Mouse (Mus musculus) intestine, embryonic 14.5 days (tissue): ENCODE measurements around the gene Asmt. TPM values are rescaled to one million over a fixed set of nuclear protein-coding genes. Genes with fewer than 3 reads are reported as not detected.

ENCODE experiments used
- ATAC-seq: fragments of 200-750 bp; cut with Nextera tagmentation; replicated peaks from 2 replicates; pipeline ENCODE4 v1.8.0; 2017; ENCODE audit warnings: low read depth, moderate number of reproducible peaks, moderate TSS enrichment, moderate library complexity; ENCODE audit not compliant: low FRiP score, low TSS enrichment
- DNase-seq: peaks from one replicate; pipeline ENCODE4 v3.0.0-alpha.2; 2018; ENCODE audit warnings: low spot score
- H3K27ac ChIP-seq: fragments of 300-500 bp; sonication (generic); 2 replicates; pipeline ENCODE4 v1.5.1; 2014; ENCODE audit warnings: low read depth, mild to moderate bottlenecking, control low read depth
- H3K27me3 ChIP-seq: fragments of 300-500 bp; sonication (generic); replicated peaks from 2 replicates; pipeline ENCODE4 v1.6.1; 2014; ENCODE audit warnings: low read length, control low read depth; ENCODE audit not compliant: control insufficient read depth, insufficient read depth
- H3K36me3 ChIP-seq: fragments of 300-500 bp; sonication (generic); 2 replicates; pipeline ENCODE4 v1.6.1; 2014; ENCODE audit warnings: low read length, control low read depth; ENCODE audit not compliant: control insufficient read depth, insufficient read depth
- H3K4me1 ChIP-seq: fragments of 300-500 bp; sonication (generic); replicated peaks from 2 replicates; pipeline ENCODE4 v1.6.1; 2014; ENCODE audit warnings: low read length, control low read depth, mixed read lengths; ENCODE audit not compliant: control insufficient read depth, insufficient read depth
- H3K4me2 ChIP-seq: fragments of 300-500 bp; sonication (generic); 2 replicates; pipeline ENCODE4 v1.6.1; 2014; ENCODE audit warnings: low read length
- H3K4me3 ChIP-seq: fragments of 300-500 bp; sonication (generic); 2 replicates; pipeline ENCODE4 v1.5.1; 2014; ENCODE audit warnings: low read depth, low read length, control low read depth, mixed read lengths
- H3K9ac ChIP-seq: fragments of 300-500 bp; sonication (generic); 2 replicates; pipeline ENCODE4 v1.6.1; 2014; ENCODE audit warnings: mild to moderate bottlenecking, low read length
- H3K9me3 ChIP-seq: fragments of 300-500 bp; sonication (generic); 2 replicates; pipeline ENCODE4 v1.6.1; 2016; ENCODE audit warnings: low read length, control low read depth; ENCODE audit not compliant: control insufficient read depth
- WGBS: fragments of 180-500 bp; shearing (Covaris S2); extraction: QIAGEN DNeasy Blood & Tissue Kit; methylation state at CpG from one replicate; pipeline ENCODE4 v1.1.7; 2014; 5-methylcytosine and 5-hydroxymethylcytosine counted together
- polyA plus RNA-seq: library from polyadenylated mRNA; unstranded; fragments of >200 nt; fragmentation: Nextera tagmentation; extraction: Ambion mirVana; gene quantifications from 2 replicates; pipeline ENCODE4 v1.2.1, GENCODE M21; 2014

Gene Asmt
- polyA plus RNA-seq, 1 experiment from 2014 or later = not detected

DNA sequence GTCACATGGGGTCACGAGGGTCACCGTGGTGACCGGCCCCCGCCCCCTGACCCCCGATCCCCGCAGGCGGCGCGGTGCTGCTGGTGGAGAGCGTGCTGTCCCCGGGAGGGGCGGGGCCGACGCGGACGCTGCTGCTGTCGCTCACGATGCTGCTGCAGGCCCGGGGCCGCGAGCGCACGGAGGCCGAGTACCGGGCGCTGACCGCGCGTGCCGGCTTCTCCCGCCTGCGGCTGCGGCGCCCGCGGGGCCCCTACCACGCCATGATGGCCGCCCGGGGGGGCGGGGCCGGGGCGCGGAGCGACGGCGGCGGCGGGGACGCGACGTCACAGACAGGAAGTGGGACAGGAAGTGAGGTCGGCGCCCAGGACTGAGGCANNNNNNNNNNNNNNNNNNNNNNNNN lies 5.2 kb downstream of the Asmt start:
- no peak overlapping the region for H3K9ac ChIP-seq
- no peaks in the 10 kb centered on the region for H3K36me3 ChIP-seq
- no peak overlapping the region for H3K4me2 ChIP-seq
- no peak overlapping the region for H3K4me3 ChIP-seq
- ATAC-seq (no peak), DNase-seq (no peak)
- WGBS = 95% methylated on average over 48 of the region's 53 CpGs
- H3K27me3 ChIP-seq = no peaks in the 10 kb centered on the region
- H3K4me1 ChIP-seq = no peaks in the 10 kb centered on the region
- no peak overlapping the region for H3K27ac ChIP-seq
- peaks cover 45% of the 10 kb centered on the region for H3K9me3 ChIP-seq
